ENCODE assay signal across 8 mouse cellular contexts in the genomic region with DNA sequence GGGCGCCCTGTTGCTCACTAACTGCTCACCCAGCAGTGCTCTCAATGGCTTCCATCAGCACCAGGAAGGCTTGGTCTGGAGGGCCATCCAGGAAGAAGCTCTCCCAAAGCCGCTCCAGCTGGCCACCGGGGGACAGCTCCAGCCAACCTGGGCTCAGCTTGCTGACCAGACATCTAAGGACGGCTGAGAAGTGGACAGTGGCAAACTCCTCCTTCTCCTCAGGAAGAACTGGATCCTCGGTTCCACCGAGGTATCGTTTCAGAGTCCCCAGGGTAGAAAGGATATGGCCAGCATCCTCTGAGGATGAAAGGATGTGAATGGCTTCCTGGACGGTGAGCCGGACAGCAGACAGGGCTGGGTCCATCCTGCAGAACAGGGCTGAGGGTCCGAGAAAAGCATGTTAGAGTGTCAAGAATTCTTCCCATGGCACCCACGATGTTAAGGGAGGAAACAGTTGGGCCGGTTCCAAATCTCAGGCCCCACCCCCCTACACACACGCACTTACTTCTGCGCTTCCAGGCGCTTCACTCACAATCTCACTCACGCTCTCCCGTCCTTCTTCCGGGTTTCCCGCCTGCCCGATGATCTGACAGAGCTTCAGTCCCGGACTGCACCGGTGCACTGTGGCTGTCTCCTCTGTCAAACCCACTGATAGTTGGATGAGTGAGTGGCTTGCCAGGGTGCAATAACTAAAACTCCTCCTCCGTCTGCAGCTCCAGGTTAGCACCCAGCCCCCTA. TPM values are rescaled to one million over a fixed set of nuclear protein-coding genes. Genes with fewer than 3 reads are reported as not detected.
DNase-seq lines count a peak whose midpoint lies in the region; ATAC-seq and TF ChIP-seq lines count a peak whose summit lies in the region.
"Had no signal": no experiment of that assay in that cellular context is flagged by ENCODE, and none has a peak within 500 bp of the region (broad histone marks: within the 10 kb centered on the region; RNA-seq: fewer than 3 reads in every experiment).

No protein-coding gene starts in this region.

- ATAC-seq in heart, embryonic 14.5 days (ENCODE audit: insufficient number of reproducible peaks, insufficient read depth, low FRiP score, low read depth): peak; percentile 33; the same call in 1 of the 2 replicates

- WGBS in heart, embryonic 14.5 days: 10% methylated on average over 23 of the region's 23 CpGs
- WGBS in liver, adult 2 months: 14% methylated on average over 23 of the region's 23 CpGs
- 9% methylated on average over 23 of the region's 23 CpGs for WGBS in olfactory bulb, adult 2 months

- H3K9ac ChIP-seq in heart, embryonic 14.5 days (ENCODE audit: low read length): peak overlapping the region; percentile 84
- H3K9ac ChIP-seq in liver, adult 2 months (ENCODE audit: low read depth, low read length): peak overlapping the region; percentile 61

- TF ChIP-seq CTCF in liver, adult 2 months (IDR thresholded peaks at IDR 0.05; ENCODE audit: low read depth, low read length): no peak
- TF ChIP-seq CTCF in olfactory bulb, adult 2 months (IDR thresholded peaks at IDR 0.05; ENCODE audit: insufficient read depth, low read depth, low read length): no peak

- no peaks in the 10 kb centered on the region for H3K9me3 ChIP-seq in heart, embryonic 14.5 days (ENCODE audit: control insufficient read depth, low read length)

- H3K79me2 ChIP-seq in liver, adult 2 months (ENCODE audit: control insufficient read depth, insufficient read depth, low read length): no peaks in the 10 kb centered on the region

- no peaks in the 10 kb centered on the region for H3K27me3 ChIP-seq in heart, embryonic 14.5 days (ENCODE audit: control insufficient read depth, insufficient read depth, low read length)
- H3K27me3 ChIP-seq in liver, adult 2 months (ENCODE audit: control insufficient read depth, insufficient read depth, low read length): no peaks in the 10 kb centered on the region

- peak overlapping the region; percentile 53 to 69 for H3K4me3 ChIP-seq in heart, embryonic 14.5 days (ENCODE audit: control insufficient read depth in 1 of 2, insufficient read depth in 1 of 2, low read depth in 1 of 2, low read length in 2 of 2)
- H3K4me3 ChIP-seq in liver, adult 2 months (ENCODE audit: insufficient read depth, low read depth, low read length): peak overlapping the region; percentile 58
- H3K4me3 ChIP-seq in olfactory bulb, adult 2 months (ENCODE audit: insufficient read depth, low read depth, low read length): peak overlapping the region; percentile 54

- DNase-seq in retina, embryonic 14.5 days (ENCODE audit: low spot score): peak; percentile 5
- no peak for DNase-seq in retina, postnatal 1 day
- DNase-seq in c-Kit-positive CD71-negative TER-119-negative erythroid progenitor cells, embryonic 14.5 days (ENCODE audit: low read depth): peak; percentile 45
- no peak for DNase-seq in liver, adult 2 months (ENCODE audit: extremely low read depth, low read depth, low spot score)
- no peak for DNase-seq in frontal cortex, adult 2 months (ENCODE audit: extremely low spot score in 1 of 2, low spot score in 1 of 2)

- peaks cover 23% of the 10 kb centered on the region for H3K36me3 ChIP-seq in heart, embryonic 14.5 days (ENCODE audit: control insufficient read depth, insufficient read depth, low read length)
- no peaks in the 10 kb centered on the region for H3K36me3 ChIP-seq in liver, adult 2 months (ENCODE audit: control insufficient read depth, insufficient read depth, low read length)

- peak overlapping the region; percentile 99 for H3K4me2 ChIP-seq in heart, embryonic 14.5 days (ENCODE audit: low read length)

- peak overlapping the region; percentile 92 to 93 for H3K27ac ChIP-seq in heart, embryonic 14.5 days (replicated peaks in 1 of 2; ENCODE audit: control insufficient read depth in 1 of 2, insufficient read depth in 1 of 2, low read depth in 2 of 2, low read length in 2 of 2)
- H3K27ac ChIP-seq in liver, adult 2 months (replicated peaks; ENCODE audit: insufficient read depth, low read depth, low read length): peak overlapping the region; percentile 50
- peak overlapping the region; percentile 67; the same call in 1 of the 2 replicates for H3K27ac ChIP-seq in olfactory bulb, adult 2 months (ENCODE audit: insufficient read depth, low read depth, low read length)

- H3K4me1 ChIP-seq in heart, embryonic 14.5 days (ENCODE audit: control insufficient read depth in 2 of 2, insufficient read depth in 2 of 2, low read length in 2 of 2): peaks cover 11 to 18% of the 10 kb centered on the region in 2 experiments
- H3K4me1 ChIP-seq in liver, adult 2 months (ENCODE audit: control insufficient read depth, insufficient read depth, low read length): peaks cover 9% of the 10 kb centered on the region
- peaks cover 10% of the 10 kb centered on the region for H3K4me1 ChIP-seq in olfactory bulb, adult 2 months (ENCODE audit: control insufficient read depth, insufficient read depth, low read length)

- TF ChIP-seq POLR2A in liver, adult 2 months (IDR thresholded peaks at IDR 0.05; ENCODE audit: extremely low read depth, insufficient read depth, low read length): no peak
- no peak for TF ChIP-seq POLR2A in olfactory bulb, adult 2 months (IDR thresholded peaks at IDR 0.05; ENCODE audit: insufficient read depth, low read depth, low read length)

RNA-seq across cellular contexts. Expression of a gene that starts 0.7 kb away (rescaled TPM):
- 19.3 and 27.8 TPM in 2 replicates for polyA plus RNA-seq in heart, embryonic 14.5 days (2014; fragmentation: Nextera tagmentation; extraction: Ambion mirVana)
- 3.2 and 5.4 TPM in 2 replicates for total RNA-seq in liver, adult 2 months (2014; rRNA removed)
- 5.7 and 7.3 TPM in 2 replicates for polyA plus RNA-seq in liver, adult 2 months (2012; rRNA removed)
- polyA plus RNA-seq in olfactory bulb, adult 2 months (2012; ENCODE audit: insufficient read depth, insufficient read length, low replicate concordance, missing spikeins): not detected in 2 replicates
- 19.0 and 27.2 TPM in 2 replicates for polyA plus RNA-seq in frontal cortex, adult 2 months (2012; rRNA removed)

RNA-seq across cellular contexts. Expression of a gene that starts 5.5 kb away (rescaled TPM):
- 0.14 and 0.44 TPM in 2 replicates for polyA plus RNA-seq in heart, embryonic 14.5 days (2014; fragmentation: Nextera tagmentation; extraction: Ambion mirVana)
- total RNA-seq in liver, adult 2 months (2014; rRNA removed): not detected in 2 replicates
- polyA plus RNA-seq in liver, adult 2 months (2012; rRNA removed): not detected in 2 replicates
- not detected in 2 replicates for polyA plus RNA-seq in olfactory bulb, adult 2 months (2012; ENCODE audit: insufficient read depth, insufficient read length, low replicate concordance, missing spikeins)
- polyA plus RNA-seq in frontal cortex, adult 2 months (2012; rRNA removed): 0.08 and 0.16 TPM in 2 replicates

RNA-seq across cellular contexts. Expression of a gene that starts 18.1 kb away (rescaled TPM):
- 16.4 and 17.2 TPM in 2 replicates for polyA plus RNA-seq in heart, embryonic 14.5 days (2014; fragmentation: Nextera tagmentation; extraction: Ambion mirVana)
- 16.7 and 17.9 TPM in 2 replicates for total RNA-seq in liver, adult 2 months (2014; rRNA removed)
- polyA plus RNA-seq in liver, adult 2 months (2012; rRNA removed): 25.2 and 30.5 TPM in 2 replicates
- polyA plus RNA-seq in olfactory bulb, adult 2 months (2012; ENCODE audit: insufficient read depth, insufficient read length, low replicate concordance, missing spikeins): not detected in 2 replicates
- polyA plus RNA-seq in frontal cortex, adult 2 months (2012; rRNA removed): 45.6 and 51.4 TPM in 2 replicates

RNA-seq across cellular contexts. Expression of a gene that starts 31.7 kb away (rescaled TPM):
- 19.5 and 23.4 TPM in 2 replicates for polyA plus RNA-seq in heart, embryonic 14.5 days (2014; fragmentation: Nextera tagmentation; extraction: Ambion mirVana)
- 22.3 and 23.9 TPM in 2 replicates for total RNA-seq in liver, adult 2 months (2014; rRNA removed)
- 15.7 and 19.1 TPM in 2 replicates for polyA plus RNA-seq in liver, adult 2 months (2012; rRNA removed)
- polyA plus RNA-seq in olfactory bulb, adult 2 months (2012; ENCODE audit: insufficient read depth, insufficient read length, low replicate concordance, missing spikeins): not detected in 2 replicates
- polyA plus RNA-seq in frontal cortex, adult 2 months (2012; rRNA removed): 16.2 and 16.3 TPM in 2 replicates

RNA-seq across cellular contexts. Expression of a gene that starts 47.2 kb away (rescaled TPM):
- polyA plus RNA-seq in heart, embryonic 14.5 days (2014; fragmentation: Nextera tagmentation; extraction: Ambion mirVana): not detected in 2 replicates
- total RNA-seq in liver, adult 2 months (2014; rRNA removed): 0.13 TPM in 1 of 2 replicates, not detected in the other
- 0.07 TPM in 1 of 2 replicates, not detected in the other for polyA plus RNA-seq in liver, adult 2 months (2012; rRNA removed)
- polyA plus RNA-seq in olfactory bulb, adult 2 months (2012; ENCODE audit: insufficient read depth, insufficient read length, low replicate concordance, missing spikeins): not detected in 2 replicates
- polyA plus RNA-seq in frontal cortex, adult 2 months (2012; rRNA removed): 0.04 TPM in 1 of 2 replicates, not detected in the other
- total RNA-seq: heart, postnatal 14 days had no signal

Comparison
In these comparisons a context has a peak if more than half of its experiments do, and no peak if none do; other contexts are left out.
1. DNase-seq: peak in retina, embryonic 14.5 days (single experiment) and c-Kit-positive CD71-negative TER-119-negative erythroid progenitor cells, embryonic 14.5 days (single experiment); none in retina, postnatal 1 day (single experiment), liver, adult 2 months (single experiment) and frontal cortex, adult 2 months (0 of 2).
2. Peak in every context shown above with its lines, with median percentiles within 50 percentile points of each other: H3K27ac ChIP-seq and H3K4me3 ChIP-seq.